Mouse (Mus musculus): Measurements from ENCODE around the gene Olfr186. TPM values are rescaled to one million over a fixed set of nuclear protein-coding genes. Genes with fewer than 3 reads are reported as not detected.
"Not testable (repeated sequence)": the region's sequence is repeated elsewhere in the genome, so short reads cannot be mapped to it uniquely, and the experiment has no call there.

Olfr186 gene
- not detected in 2 replicates for polyA plus RNA-seq (2016; fragmentation: Nextera tagmentation; extraction: Ambion mirVana)

DNA sequence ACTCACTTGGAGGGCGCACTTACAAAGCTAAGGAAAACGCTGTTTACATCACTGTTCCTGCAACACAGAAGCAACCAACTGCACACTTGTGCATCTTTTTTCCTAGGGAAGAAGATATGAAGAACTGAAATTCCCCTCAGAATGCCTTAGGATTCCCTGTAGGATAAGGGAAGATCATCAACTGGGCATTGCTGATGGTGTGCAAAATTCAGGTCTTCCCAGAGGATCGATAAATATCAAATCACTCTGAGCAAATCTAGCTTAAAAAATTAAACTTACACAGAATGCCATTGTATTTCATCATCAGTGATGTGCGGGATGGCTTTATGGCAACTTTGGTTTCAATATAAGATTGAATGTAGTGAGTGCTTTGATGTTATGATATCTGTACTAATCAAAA, at the start of gene Olfr186:
Gene Olfr186 (minus strand): TSS at position 101 of the 400 bp plus-strand sequence.
- no peaks in the 10 kb centered on the region for H3K36me3 ChIP-seq (replicated peaks)
- H3K27me3 ChIP-seq (replicated peaks; ENCODE audit: low read depth, poor library complexity, severe bottlenecking): no peaks in the 10 kb centered on the region
- no peak for DNase-seq (ENCODE audit: low spot score)
- H3K4me1 ChIP-seq: no peaks in the 10 kb centered on the region
- WGBS: 91% methylated on average over 4 of the region's 4 CpGs
- no peak within 1 kb of the TSS for H3K27ac ChIP-seq (replicated peaks)
- no peaks in the 10 kb centered on the region for H3K9me3 ChIP-seq
- H3K4me3 ChIP-seq: no peak within 1 kb of the TSS

DNA sequence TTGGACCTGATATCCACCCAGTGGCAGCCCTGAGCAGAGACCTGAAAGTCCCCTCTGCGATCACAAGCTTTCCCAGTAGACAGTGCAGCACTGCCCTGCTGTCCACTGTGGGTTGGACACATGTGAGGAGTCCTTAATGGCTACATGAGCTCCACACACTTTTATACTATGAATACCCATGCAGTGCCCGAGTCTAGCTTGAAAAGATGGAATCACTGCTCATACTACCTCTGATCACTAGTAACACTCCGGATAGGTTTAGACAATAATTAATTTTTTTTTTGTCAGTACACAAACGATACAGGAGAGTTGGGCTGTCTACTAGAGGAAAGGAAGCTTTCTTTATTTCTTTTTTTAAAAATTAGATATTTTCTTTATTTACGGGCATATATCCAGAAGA, 47.8 kb upstream of the Olfr186 start, which contains the start of gene Olfr190:
Gene Olfr190 (minus strand): TSS at position 101 of the 400 bp plus-strand sequence.
- Histone ChIP-seq H3K36me3 (replicated peaks) (no peaks in the 10 kb centered on the region), H3K4me1 (no peaks in the 10 kb centered on the region), H3K27me3 (replicated peaks; ENCODE audit: low read depth, poor library complexity, severe bottlenecking) (no peaks in the 10 kb centered on the region), H3K4me3 (no peak within 1 kb of the TSS), H3K9me3 (no peaks in the 10 kb centered on the region), H3K27ac (replicated peaks) (no peak within 1 kb of the TSS)
- WGBS: 91% methylated on average over 5 of the region's 5 CpGs
- DNase-seq (ENCODE audit: low spot score): no peak

DNA sequence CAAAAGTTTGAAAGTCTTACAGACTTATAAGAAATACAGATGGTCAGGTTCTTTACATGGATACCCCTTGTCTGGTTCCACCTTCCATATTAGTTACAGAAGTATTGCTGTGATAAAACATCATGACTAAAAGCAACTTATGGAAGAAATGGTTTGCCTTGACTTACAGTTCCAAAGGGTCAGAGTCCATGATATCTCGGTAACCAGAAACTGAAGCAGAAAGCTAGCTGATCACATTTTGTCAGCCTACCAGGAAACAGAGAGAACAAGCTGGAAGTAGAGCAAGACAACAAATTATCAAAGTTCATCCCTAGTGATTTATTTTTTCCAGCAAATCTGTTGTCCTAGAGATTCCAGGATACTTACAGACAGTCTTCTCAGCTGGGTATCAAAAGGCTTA, 43.4 kb upstream of the Olfr186 start:
- Histone ChIP-seq H3K27me3 (replicated peaks; ENCODE audit: low read depth, poor library complexity, severe bottlenecking) (no peaks in the 10 kb centered on the region), H3K4me1 (no peaks in the 10 kb centered on the region), H3K36me3 (replicated peaks) (no peaks in the 10 kb centered on the region), H3K9me3 (no peaks in the 10 kb centered on the region), H3K4me3 (no peak overlapping the region), H3K27ac (replicated peaks) (no peak overlapping the region)
- WGBS: 94% methylated on average over 1 of the region's 1 CpGs
- no peak for DNase-seq (ENCODE audit: low spot score)

- DNase-seq (ENCODE audit: low spot score): no peak
- no peaks in the 10 kb centered on the region for H3K4me1 ChIP-seq
- no peaks in the 10 kb centered on the region for H3K27me3 ChIP-seq (replicated peaks; ENCODE audit: low read depth, poor library complexity, severe bottlenecking)
- no peak overlapping the region for H3K4me3 ChIP-seq
- H3K9me3 ChIP-seq: no peaks in the 10 kb centered on the region
- no peaks in the 10 kb centered on the region for H3K36me3 ChIP-seq (replicated peaks)
- H3K27ac ChIP-seq (replicated peaks): no peak overlapping the region
Measured at GRCm38 (mm10) chr16:59071755-59072154, 41.7 kb upstream of the Olfr186 start.

- not testable (repeated sequence) for H3K9me3 ChIP-seq; H3K27ac ChIP-seq (replicated peaks); H3K36me3 ChIP-seq (replicated peaks); H3K27me3 ChIP-seq (replicated peaks; ENCODE audit: low read depth, poor library complexity, severe bottlenecking); H3K4me1 ChIP-seq; DNase-seq (ENCODE audit: low spot score); H3K4me3 ChIP-seq
- WGBS: 68% methylated on average over 3 of the region's 3 CpGs
Measured at GRCm38 (mm10) chr16:59062411-59062810, 32.3 kb upstream of the Olfr186 start.

- H3K27ac ChIP-seq (replicated peaks); H3K36me3 ChIP-seq (replicated peaks); H3K9me3 ChIP-seq; H3K4me3 ChIP-seq; DNase-seq (ENCODE audit: low spot score); H3K27me3 ChIP-seq (replicated peaks; ENCODE audit: low read depth, poor library complexity, severe bottlenecking); H3K4me1 ChIP-seq: not testable (repeated sequence)
- 97% methylated on average over 2 of the region's 2 CpGs for WGBS
Measured at GRCm38 (mm10) chr16:59049286-59049685, 19.2 kb upstream of the Olfr186 start.

DNA sequence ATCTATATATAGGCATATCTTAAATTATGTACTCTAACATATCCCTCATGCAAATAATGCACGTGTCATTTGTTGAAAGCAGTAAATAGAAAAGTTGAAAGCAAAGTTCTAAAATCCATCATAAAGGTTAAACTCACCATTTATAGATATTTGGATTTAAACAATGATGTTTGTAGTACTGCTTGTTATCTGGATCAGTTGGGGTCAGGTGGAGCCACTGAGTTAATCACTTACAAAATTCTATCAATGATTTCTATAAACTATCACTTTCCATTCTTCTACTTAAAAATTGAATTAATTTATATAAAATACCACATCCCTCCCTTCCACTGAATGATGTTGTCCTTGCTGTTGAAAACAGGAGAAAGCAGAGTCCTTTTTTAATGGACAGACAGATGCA, 18.8 kb upstream of the Olfr186 start:
- 86% methylated on average over 1 of the region's 1 CpGs for WGBS

DNA sequence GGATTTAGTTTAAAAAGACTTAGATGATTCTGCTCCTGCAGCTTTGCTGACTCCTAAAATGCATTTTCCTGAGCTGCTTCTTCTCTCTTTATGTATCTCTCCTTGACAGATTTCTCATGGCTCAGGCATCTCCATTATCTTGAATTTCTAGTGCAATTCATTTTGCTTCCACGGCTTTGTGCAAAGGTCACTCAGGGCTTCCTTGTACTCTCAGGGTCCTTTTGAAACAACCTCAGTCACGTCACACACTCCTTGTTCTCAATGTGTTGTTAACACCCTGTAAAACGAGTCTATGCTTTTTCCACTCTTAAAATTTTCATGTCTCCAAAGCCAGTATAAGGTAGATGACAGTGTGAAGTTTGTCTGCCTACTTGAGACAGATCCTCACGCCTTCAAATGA, 17.5 kb upstream of the Olfr186 start:
- no peak overlapping the region for H3K27ac ChIP-seq (replicated peaks)
- H3K4me1 ChIP-seq: no peaks in the 10 kb centered on the region
- no peak for DNase-seq (ENCODE audit: low spot score)
- H3K4me3 ChIP-seq: no peak overlapping the region
- no peaks in the 10 kb centered on the region for H3K27me3 ChIP-seq (replicated peaks; ENCODE audit: low read depth, poor library complexity, severe bottlenecking)
- no peaks in the 10 kb centered on the region for H3K9me3 ChIP-seq
- WGBS: 80% methylated on average over 4 of the region's 4 CpGs
- H3K36me3 ChIP-seq (replicated peaks): no peaks in the 10 kb centered on the region

More for the DNA sequence above, 18.8 kb upstream of the Olfr186 start:
- Histone ChIP-seq H3K9me3 (no peaks in the 10 kb centered on the region), H3K27ac (replicated peaks) (no peak overlapping the region), H3K4me1 (no peaks in the 10 kb centered on the region), H3K27me3 (replicated peaks; ENCODE audit: low read depth, poor library complexity, severe bottlenecking) (no peaks in the 10 kb centered on the region), H3K4me3 (no peak overlapping the region), H3K36me3 (replicated peaks) (no peaks in the 10 kb centered on the region)
- no peak for DNase-seq (ENCODE audit: low spot score)

DNA sequence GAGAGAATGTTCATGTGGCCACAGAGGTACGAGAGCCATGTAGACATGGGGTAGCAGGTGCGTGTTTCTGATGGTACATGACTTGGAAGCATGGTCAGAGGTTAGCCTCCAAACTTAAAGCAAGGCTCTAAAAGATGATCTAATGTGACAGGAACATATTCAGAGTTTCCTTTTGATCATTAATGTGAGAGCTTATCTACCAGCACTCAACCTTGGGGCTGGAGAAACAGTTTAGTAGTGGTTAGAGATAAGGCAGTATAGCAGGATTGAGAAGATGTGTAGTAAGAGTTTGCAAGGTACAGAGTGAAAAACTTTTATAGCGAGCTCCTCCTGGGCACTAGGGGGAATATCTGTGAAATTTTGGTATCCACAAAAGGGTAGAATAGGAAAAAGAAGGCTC, 15.7 kb upstream of the Olfr186 start:
- H3K4me1 ChIP-seq: no peaks in the 10 kb centered on the region
- DNase-seq (ENCODE audit: low spot score): no peak
- no peaks in the 10 kb centered on the region for H3K36me3 ChIP-seq (replicated peaks)
- H3K27ac ChIP-seq (replicated peaks): no peak overlapping the region
- no peaks in the 10 kb centered on the region for H3K9me3 ChIP-seq
- 82% methylated on average over 3 of the region's 3 CpGs for WGBS
- no peak overlapping the region for H3K4me3 ChIP-seq
- no peaks in the 10 kb centered on the region for H3K27me3 ChIP-seq (replicated peaks; ENCODE audit: low read depth, poor library complexity, severe bottlenecking)

GRCm38 (mm10) chr16:59039710-59040109, 9.6 kb upstream of the Olfr186 start, which contains the start of gene Olfr187:
TSS of gene Olfr187 (minus strand) at chr16:59039767.
- Histone ChIP-seq H3K4me3 (no peak within 1 kb of the TSS), H3K9me3 (no peaks in the 10 kb centered on the region), H3K27ac (replicated peaks) (no peak within 1 kb of the TSS), H3K36me3 (replicated peaks) (no peaks in the 10 kb centered on the region), H3K4me1 (no peaks in the 10 kb centered on the region), H3K27me3 (replicated peaks; ENCODE audit: low read depth, poor library complexity, severe bottlenecking) (no peaks in the 10 kb centered on the region)
- no peak for DNase-seq (ENCODE audit: low spot score)
- WGBS: 89% methylated on average over 7 of the region's 7 CpGs

- Histone ChIP-seq H3K4me3 (no peak overlapping the region), H3K27me3 (replicated peaks; ENCODE audit: low read depth, poor library complexity, severe bottlenecking) (no peaks in the 10 kb centered on the region), H3K4me1 (no peaks in the 10 kb centered on the region), H3K9me3 (no peaks in the 10 kb centered on the region), H3K36me3 (replicated peaks) (no peaks in the 10 kb centered on the region), H3K27ac (replicated peaks) (no peak overlapping the region)
- 76% methylated on average over 2 of the region's 2 CpGs for WGBS
- no peak for DNase-seq (ENCODE audit: low spot score)
Measured at GRCm38 (mm10) chr16:59013357-59014018, 16.6 kb downstream of the Olfr186 start.

- no peaks in the 10 kb centered on the region for H3K27me3 ChIP-seq (replicated peaks; ENCODE audit: low read depth, poor library complexity, severe bottlenecking)
- DNase-seq (ENCODE audit: low spot score): no peak
- no peaks in the 10 kb centered on the region for H3K4me1 ChIP-seq
- H3K9me3 ChIP-seq: no peaks in the 10 kb centered on the region
- H3K36me3 ChIP-seq (replicated peaks): no peaks in the 10 kb centered on the region
- no peak overlapping the region for H3K27ac ChIP-seq (replicated peaks)
- no peak overlapping the region for H3K4me3 ChIP-seq
Measured at GRCm38 (mm10) chr16:59007146-59007545, 22.9 kb downstream of the Olfr186 start.

- DNase-seq (ENCODE audit: low spot score): no peak
- Histone ChIP-seq H3K36me3 (replicated peaks) (no peaks in the 10 kb centered on the region), H3K27me3 (replicated peaks; ENCODE audit: low read depth, poor library complexity, severe bottlenecking) (no peaks in the 10 kb centered on the region), H3K4me3 (no peak within 1 kb of the TSS), H3K4me1 (no peaks in the 10 kb centered on the region), H3K27ac (replicated peaks) (no peak within 1 kb of the TSS), H3K9me3 (no peaks in the 10 kb centered on the region)
- WGBS: 70% methylated on average over 2 of the region's 2 CpGs
Measured at GRCm38 (mm10) chr16:58995057-58995456, 35.0 kb downstream of the Olfr186 start, which contains the start of gene Olfr183. TSS of gene Olfr183 (plus strand) at chr16:58995357.

All from embryonic facial prominence, embryonic 10.5 days (tissue).